Mouse (Mus musculus) ES-Bruce4 (cell line): ENCODE results near the gene Ovol3. TPM values are rescaled to one million over a fixed set of nuclear protein-coding genes. Genes with fewer than 3 reads are reported as not detected.

Source experiments
- H3K27ac ChIP-seq: 2 replicates; pipeline ENCODE4 v1.5.1; 2012; ENCODE audit warnings: low read length, inconsistent platforms; ENCODE audit not compliant: insufficient read depth
- H3K27me3 ChIP-seq: 2 replicates; pipeline ENCODE4 v1.6.1; 2012; ENCODE audit warnings: mild to moderate bottlenecking, low read length, inconsistent platforms; ENCODE audit not compliant: control insufficient read depth, poor library complexity, insufficient read depth, severe bottlenecking
- H3K36me3 ChIP-seq: 2 replicates; pipeline ENCODE4 v1.6.1; 2012; ENCODE audit warnings: inconsistent platforms, mild to moderate bottlenecking, low read length, moderate library complexity; ENCODE audit not compliant: control insufficient read depth, poor library complexity, insufficient read depth, severe bottlenecking
- H3K4me1 ChIP-seq: one replicate; pipeline ENCODE4 v1.8.1; 2011; ENCODE audit warnings: low read length; ENCODE audit not compliant: control insufficient read depth, insufficient read depth
- H3K4me3 ChIP-seq: 2 replicates; pipeline ENCODE4 v1.5.1; 2011; ENCODE audit warnings: low read depth, mild to moderate bottlenecking, low read length
- H3K9ac ChIP-seq: 2 replicates; pipeline ENCODE4 v1.6.1; 2012; ENCODE audit warnings: low read depth, mild to moderate bottlenecking, inconsistent platforms; ENCODE audit not compliant: poor library complexity, severe bottlenecking
- H3K9me3 ChIP-seq: replicated peaks from 2 replicates; pipeline ENCODE4 v1.6.1; 2012; ENCODE audit warnings: mild to moderate bottlenecking, low read length, inconsistent platforms; ENCODE audit not compliant: control insufficient read depth, poor library complexity, insufficient read depth, severe bottlenecking
- CTCF ChIP-seq: IDR thresholded peaks from one replicate; pipeline ENCODE4 v1.8.1; 2011; ENCODE audit warnings: low read depth, low read length
- EP300 ChIP-seq: IDR thresholded peaks from 2 replicates; pipeline ENCODE4 v1.6.1; 2011; ENCODE audit warnings: low read depth, low read length; ENCODE audit not compliant: insufficient read depth
- POLR2A ChIP-seq: IDR thresholded peaks from one replicate; pipeline ENCODE4 v1.8.1; 2011; ENCODE audit warnings: low read length; ENCODE audit not compliant: insufficient read depth
- polyA plus RNA-seq: library from polyadenylated mRNA; stranded (reverse); fragments of >200 nt; gene quantifications from 2 replicates; pipeline ENCODE4 v1.2.4, GENCODE M21; 2011; ENCODE audit warnings: low read depth; ENCODE audit not compliant: missing spikeins, insufficient read depth, insufficient read length

Gene Ovol3
- polyA plus RNA-seq, 1 experiment, result not detected

DNA sequence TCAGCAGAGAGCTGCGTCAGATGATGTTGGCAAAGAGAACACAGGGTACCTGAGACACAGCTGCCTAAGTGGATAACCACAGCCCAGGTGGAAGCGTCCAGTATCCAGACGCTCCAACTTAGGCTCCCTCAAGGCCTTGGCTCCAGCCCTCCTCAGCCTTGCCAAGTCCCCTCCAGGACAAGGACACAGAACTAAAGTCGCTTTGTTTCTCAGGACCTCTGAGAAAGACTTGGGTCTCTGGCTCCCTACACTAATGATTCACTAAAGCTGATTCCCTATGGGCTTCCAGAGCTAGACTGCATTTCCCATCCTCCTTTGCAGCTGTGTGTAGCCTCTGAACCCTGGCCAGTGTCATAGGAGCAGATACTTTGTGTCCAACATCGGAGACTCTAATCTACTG is 35.3 kb downstream of the Ovol3 start:
- Histone ChIP-seq H3K27ac (peak overlapping the region; percentile 88), H3K4me1 (peaks cover 9% of the 10 kb centered on the region), H3K36me3 (no peaks in the 10 kb centered on the region), H3K9me3 (no peaks in the 10 kb centered on the region), H3K27me3 (no peaks in the 10 kb centered on the region), H3K9ac (peak overlapping the region; percentile 4), H3K4me3 (no peak overlapping the region; the same call in 1 of the 2 replicates)
- TF ChIP-seq CTCF (no peak), EP300 (no peak), POLR2A (no peak)

DNA sequence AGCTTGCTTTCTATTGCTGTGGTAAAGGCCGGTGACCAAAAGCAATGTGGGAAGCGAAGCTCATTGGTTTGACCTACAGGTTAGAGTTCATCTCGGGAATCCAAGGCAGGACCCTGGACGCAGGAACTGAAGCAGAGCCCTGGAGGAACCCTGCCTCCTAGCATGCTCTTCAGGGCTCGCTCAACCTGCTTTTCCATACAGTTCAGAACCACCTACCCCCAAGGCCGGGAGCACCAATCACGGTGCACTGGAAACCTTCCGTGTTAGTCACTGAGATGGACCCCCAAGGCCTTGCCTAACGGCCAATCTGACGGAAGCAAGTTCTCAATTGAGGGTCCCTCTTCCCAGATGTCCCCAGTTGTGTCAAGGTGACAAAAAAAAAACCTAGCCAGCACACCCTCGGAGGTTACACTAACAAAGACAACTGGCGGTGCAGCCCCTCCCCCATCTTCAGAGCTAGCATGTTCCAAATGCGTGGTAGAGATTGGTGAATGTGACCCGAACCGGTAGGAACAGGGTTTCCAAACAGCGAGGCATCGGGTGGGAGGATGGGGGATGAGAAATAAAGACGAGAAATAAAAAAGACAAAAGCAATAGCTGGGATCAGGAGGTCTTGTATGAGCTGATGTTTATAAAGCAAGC is 35.9 kb downstream of the Ovol3 start:
- peak overlapping the region; percentile 13 for H3K4me3 ChIP-seq
- H3K9me3 ChIP-seq, result no peaks in the 10 kb centered on the region
- no peaks in the 10 kb centered on the region for H3K36me3 ChIP-seq
- peak overlapping the region; percentile 4; the same call in 1 of the 2 replicates for H3K9ac ChIP-seq
- peak overlapping the region; percentile 88 for H3K27ac ChIP-seq
- peak; percentile 55; the same call in 1 of the 2 replicates for TF ChIP-seq EP300
- no peak for TF ChIP-seq CTCF
- no peak for TF ChIP-seq POLR2A
- no peaks in the 10 kb centered on the region for H3K27me3 ChIP-seq
- peaks cover 6% of the 10 kb centered on the region for H3K4me1 ChIP-seq

DNA sequence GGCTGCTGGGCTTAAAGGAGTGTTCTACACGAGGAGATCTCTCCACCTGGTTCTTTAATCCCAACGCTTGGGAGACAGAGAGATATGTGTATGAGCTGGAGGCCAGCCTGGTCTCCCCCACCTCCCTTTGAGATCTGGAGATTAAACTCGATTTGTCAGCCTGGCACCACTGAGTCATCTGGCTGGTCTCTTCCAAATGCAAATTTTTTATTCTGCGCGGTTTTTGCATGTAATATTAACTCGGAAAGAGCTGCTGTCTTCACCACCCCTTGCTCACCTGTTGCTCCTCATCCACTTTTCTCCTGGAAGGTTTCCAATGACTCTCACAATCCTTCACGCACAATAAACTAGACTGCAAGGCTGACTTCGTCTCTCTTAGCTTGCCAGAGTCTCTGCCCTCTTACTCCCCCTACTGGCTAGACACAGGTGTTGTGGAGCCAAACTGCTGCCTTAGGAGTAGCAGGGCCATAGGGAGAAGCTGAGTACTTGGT is 37.0 kb downstream of the Ovol3 start, which contains the start of gene Capns1:
Gene Capns1 (minus strand): TSS at position 331 of the 491 bp plus-strand sequence.
- Histone ChIP-seq H3K4me3 (peak within 1 kb of the TSS; percentile 58), H3K36me3 (no peaks in the 10 kb centered on the region), H3K4me1 (peaks cover 5% of the 10 kb centered on the region), H3K9me3 (no peaks in the 10 kb centered on the region), H3K27ac (peak within 1 kb of the TSS; percentile 98), H3K27me3 (no peaks in the 10 kb centered on the region), H3K9ac (peak within 1 kb of the TSS; percentile 56)
- TF ChIP-seq CTCF (peak; percentile 84), POLR2A (no peak), EP300 (peak; percentile 72; the same call in 1 of the 2 replicates)

DNA sequence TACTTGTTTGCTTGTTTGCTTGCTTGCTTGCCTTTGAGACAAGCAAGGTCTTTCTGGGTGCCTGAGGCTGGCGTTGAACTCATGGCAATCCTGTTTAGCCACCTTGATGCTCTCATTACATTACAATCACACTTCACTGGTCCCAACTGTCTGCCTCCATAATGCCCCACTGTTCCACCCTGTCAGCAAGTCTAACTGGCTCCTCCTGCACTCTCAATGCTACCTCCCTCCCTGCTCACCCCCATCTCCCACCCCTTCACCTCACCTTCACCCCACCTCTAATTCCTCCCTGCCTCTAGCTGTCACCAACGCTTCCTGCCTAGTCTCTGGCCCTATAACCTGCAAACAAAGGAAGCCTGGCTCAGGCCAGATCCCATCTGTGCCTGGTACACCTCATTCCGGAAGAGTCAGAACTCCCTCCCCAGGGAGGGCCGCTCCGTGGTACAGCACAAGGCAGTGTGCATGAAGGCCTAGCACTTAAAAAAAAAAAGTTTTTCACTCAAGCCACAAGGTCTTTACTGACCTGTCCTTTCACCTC is 37.9 kb downstream of the Ovol3 start:
- H3K4me1 ChIP-seq, result peaks cover 5% of the 10 kb centered on the region
- H3K27ac ChIP-seq, result peak overlapping the region; percentile 98
- TF ChIP-seq CTCF, result no peak
- TF ChIP-seq EP300, result peak; percentile 99
- no peak for TF ChIP-seq POLR2A
- H3K36me3 ChIP-seq, result no peaks in the 10 kb centered on the region
- H3K9me3 ChIP-seq, result no peaks in the 10 kb centered on the region
- H3K27me3 ChIP-seq, result no peaks in the 10 kb centered on the region
- H3K9ac ChIP-seq, result peak overlapping the region; percentile 56
- peak overlapping the region; percentile 58 for H3K4me3 ChIP-seq

DNA sequence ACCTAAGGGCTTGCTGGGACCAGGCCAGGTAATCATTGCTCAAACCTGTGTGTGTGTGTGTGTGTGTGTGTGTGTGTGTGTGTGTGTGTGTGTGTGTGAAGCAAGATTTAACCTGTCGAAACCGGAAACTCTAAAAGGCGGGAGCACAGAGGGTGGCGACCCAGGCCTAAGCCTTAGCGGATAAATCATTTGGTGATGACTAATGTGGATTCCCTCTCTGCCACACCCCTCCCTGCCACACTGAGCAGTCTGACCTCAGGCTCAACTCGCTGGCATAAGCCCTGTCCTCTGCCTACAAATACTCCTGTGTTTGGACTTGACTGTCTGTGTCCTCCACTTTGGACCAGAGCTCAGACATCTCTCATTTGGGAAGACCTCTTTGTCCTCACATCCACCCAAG is 39.4 kb downstream of the Ovol3 start:
- Histone ChIP-seq H3K36me3 (peaks cover 11% of the 10 kb centered on the region), H3K27ac (peak overlapping the region; percentile 95), H3K9me3 (no peaks in the 10 kb centered on the region), H3K4me1 (peaks cover 4% of the 10 kb centered on the region), H3K4me3 (0 out of 2 replicates have a peak overlapping the region, but pooled peaks have one; percentile 7), H3K9ac (peak overlapping the region; percentile 83), H3K27me3 (no peaks in the 10 kb centered on the region)
- TF ChIP-seq EP300 (peak; percentile 93), POLR2A (no peak)

DNA sequence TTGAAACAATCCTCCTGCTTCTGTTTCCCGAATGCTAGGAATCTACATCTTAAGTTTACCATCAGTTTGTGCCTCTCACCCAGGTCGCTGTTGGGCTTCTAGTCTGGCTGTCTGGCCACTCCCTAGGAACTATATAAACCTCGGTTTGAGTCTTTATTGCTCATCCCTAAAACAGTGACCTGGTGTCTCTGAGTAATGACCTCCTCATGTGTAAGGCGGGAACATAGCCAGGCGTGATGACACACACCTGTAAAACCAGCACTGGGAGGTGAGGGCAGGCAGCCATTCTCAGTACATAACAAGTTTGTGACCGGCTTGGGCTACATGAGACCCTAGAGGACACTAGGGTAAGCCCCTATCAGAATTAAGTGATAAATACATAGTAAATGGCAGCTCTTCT is 40.1 kb downstream of the Ovol3 start:
- H3K4me3 ChIP-seq, result peak overlapping the region; percentile 42
- H3K27ac ChIP-seq, result peak overlapping the region; percentile 95
- H3K36me3 ChIP-seq, result peaks cover 14% of the 10 kb centered on the region
- H3K9ac ChIP-seq, result peak overlapping the region; percentile 83
- H3K9me3 ChIP-seq, result no peaks in the 10 kb centered on the region
- no peaks in the 10 kb centered on the region for H3K27me3 ChIP-seq
- peaks cover 3% of the 10 kb centered on the region for H3K4me1 ChIP-seq
- TF ChIP-seq EP300, result no peak
- no peak for TF ChIP-seq CTCF
- no peak for TF ChIP-seq POLR2A
